Comparison of ENCODE assay signal across 8 mouse cellular contexts in genomic region chr11:86683395-86684125, GRCm38 (mm10). TPM values are rescaled to one million over a fixed set of nuclear protein-coding genes. Genes with fewer than 3 reads are reported as not detected.
DNase-seq lines count a peak whose midpoint lies in the region; ATAC-seq lines count a peak whose summit lies in the region.

Gene Vmp1 (minus strand): TSS chr11:86683836.
Gene Ptrh2 (plus strand): TSS chr11:86683985.

- ATAC-seq in inflammation-experienced regulatory T-cells, adult 6 months: peak; percentile 83
- peak; percentile 92 for ATAC-seq in megakaryocyte-erythroid progenitor cell, adult 5-6 weeks (replicated peaks; ENCODE audit: low FRiP score, low TSS enrichment, poor library complexity, severe bottlenecking)

- intact Hi-C loops in gastrocnemius, postnatal 14 days (cut with DNase I; ENCODE audit: low total_unique reads): no loop called here
- intact Hi-C loops in left cerebral cortex, postnatal 10 days (cut with DNase I): no loop called here

- DNase-seq in adrenal gland, adult (ENCODE audit: inconsistent age in 2 of 2, low spot score in 1 of 2): peak; percentile 93 to 98
- peak; percentile 97 for DNase-seq in embryo, embryonic 10.5 days (ENCODE audit: low spot score)
- DNase-seq in gastrocnemius, postnatal 14 days: peak; percentile 95
- DNase-seq in left cerebral cortex, postnatal 10 days (ENCODE audit: extremely low spot score in 1 of 2, low spot score in 2 of 2): peak; percentile 89 to 96
- DNase-seq in right cerebral cortex, postnatal 25 days: peak; percentile 91
- DNase-seq in urinary bladder, postnatal 4 days (ENCODE audit: low spot score in 2 of 2): peak; percentile 89 to 95

RNA-seq across cellular contexts. Expression of gene Vmp1, which starts in this region (rescaled TPM):
- total RNA-seq in gastrocnemius, postnatal 14 days (2021): 10 to 100 TPM; 67.7 to 84.9 TPM
- polyA plus RNA-seq in inflammation-experienced regulatory T-cells, adult 6 months (2017; shearing (Covaris generic)): 100 to 1,000 TPM; 484 to 529 (median 503) TPM
- 100 to 1,000 TPM; 165 to 171 TPM for total RNA-seq in left cerebral cortex, postnatal 10 days (2021)
- total RNA-seq in megakaryocyte-erythroid progenitor cell, adult 5-6 weeks (2014; fragmentation: Nextera tagmentation): 91.2 and 111 TPM in 2 replicates
- total RNA-seq in megakaryocyte-erythroid progenitor cell, adult 5-6 weeks (2017): 105 and 148 TPM in 2 replicates

RNA-seq across cellular contexts. Expression of gene Ptrh2, which starts in this region (rescaled TPM):
- 1 to 10 TPM; 6.5 to 6.8 TPM for total RNA-seq in gastrocnemius, postnatal 14 days (2021)
- 10 to 100 TPM in 1 of 3 experiments, 1 to 10 TPM in 2; 9.4 to 10.7 (median 10.0) TPM for polyA plus RNA-seq in inflammation-experienced regulatory T-cells, adult 6 months (2017; shearing (Covaris generic))
- total RNA-seq in left cerebral cortex, postnatal 10 days (2021): 10 to 100 TPM; 10.6 to 11.0 TPM
- 28.9 and 35.7 TPM in 2 replicates for total RNA-seq in megakaryocyte-erythroid progenitor cell, adult 5-6 weeks (2014; fragmentation: Nextera tagmentation)
- 39.3 and 39.6 TPM in 2 replicates for total RNA-seq in megakaryocyte-erythroid progenitor cell, adult 5-6 weeks (2017)

Comparison
In these comparisons a context has a peak if more than half of its experiments do, and no peak if none do; other contexts are left out.
1. Peak in every context shown above with its lines: DNase-seq and ATAC-seq.